Mouse (Mus musculus) heart, adult 2 months (tissue): ENCODE measurements at regions not wholly inside any gene's neighbourhood (a gene's known extent, or its start where the extent isn't known, plus 50 kb on each side); places are given as distances from the start of the nearest gene placed in this dataset.

ENCODE experiments used
- CTCF ChIP-seq: fragments of 200-600 bp; IDR thresholded peaks from 2 replicates; pipeline ENCODE4 v1.8.1; 2022; ENCODE audit warnings: antibody characterized with exemption, mild to moderate bottlenecking, moderate library complexity
- EP300 ChIP-seq: fragments of 200-500 bp; IDR thresholded peaks from 2 replicates; pipeline ENCODE4 v1.6.1; 2011; ENCODE audit warnings: low read depth, low read length, control low read depth; ENCODE audit not compliant: insufficient read depth
- POLR2A ChIP-seq: fragments of 200-500 bp; IDR thresholded peaks from 2 replicates; pipeline ENCODE4 v1.6.1; 2011; ENCODE audit warnings: mild to moderate bottlenecking, low read depth, low read length, control low read depth; ENCODE audit not compliant: insufficient read depth

DNA sequence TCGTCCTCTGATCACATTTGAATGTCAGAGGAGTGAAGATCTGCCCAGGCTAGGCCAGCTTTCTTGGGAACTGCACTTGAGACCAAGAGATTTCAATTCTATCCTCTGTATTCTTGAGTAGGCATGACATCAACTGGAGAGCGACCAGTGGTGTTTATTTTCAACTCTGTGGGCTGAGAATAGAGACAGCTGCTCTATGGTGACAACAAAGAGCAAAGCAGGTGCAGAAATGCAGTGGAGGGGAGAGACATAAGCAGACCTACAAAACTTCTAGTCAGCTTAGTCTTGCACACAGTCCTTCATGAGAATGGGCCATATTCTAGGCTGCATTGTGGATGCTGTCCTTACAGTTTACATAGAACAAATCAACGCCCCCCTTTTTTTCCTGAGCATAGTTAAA, 303.2 kb upstream of the Meis2 start:
- no peak for TF ChIP-seq CTCF
- TF ChIP-seq EP300, result no peak
- TF ChIP-seq POLR2A, result no peak
